Mouse (Mus musculus) neutrophil, adult 83 days (primary cell): ENCODE measurements around the gene Tdrd12. TPM values are rescaled to one million over a fixed set of nuclear protein-coding genes. Genes with fewer than 3 reads are reported as not detected.

ENCODE experiments used
- total RNA-seq, 2 experiments: library from RNA; stranded (reverse); gene quantifications; one replicate each; pipeline ENCODE4 v1.2.4; 2023

Gene Tdrd12
- not detected for total RNA-seq

DNA sequence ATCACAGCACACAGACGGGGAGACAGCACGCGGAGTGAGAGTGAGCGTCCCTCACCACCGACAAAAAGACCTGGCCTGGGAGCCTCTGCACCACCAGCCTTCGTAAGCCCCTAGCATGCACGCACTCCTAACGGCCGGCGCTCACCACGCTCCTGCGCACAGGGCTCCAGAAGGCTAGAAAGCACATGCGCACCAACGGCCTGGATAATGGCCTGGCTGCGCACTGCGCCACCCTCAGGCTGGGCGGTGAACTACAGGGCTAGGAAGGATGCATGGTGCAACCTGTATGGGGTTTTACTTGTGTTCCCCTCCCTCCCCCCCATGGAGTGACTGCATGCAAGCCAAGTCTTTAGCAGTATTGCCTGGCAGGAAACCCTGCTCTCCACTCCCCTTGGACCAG, at the start of gene Tdrd12:
Gene Tdrd12 (minus strand): TSS at position 184 of the 400 bp plus-strand sequence.

DNA sequence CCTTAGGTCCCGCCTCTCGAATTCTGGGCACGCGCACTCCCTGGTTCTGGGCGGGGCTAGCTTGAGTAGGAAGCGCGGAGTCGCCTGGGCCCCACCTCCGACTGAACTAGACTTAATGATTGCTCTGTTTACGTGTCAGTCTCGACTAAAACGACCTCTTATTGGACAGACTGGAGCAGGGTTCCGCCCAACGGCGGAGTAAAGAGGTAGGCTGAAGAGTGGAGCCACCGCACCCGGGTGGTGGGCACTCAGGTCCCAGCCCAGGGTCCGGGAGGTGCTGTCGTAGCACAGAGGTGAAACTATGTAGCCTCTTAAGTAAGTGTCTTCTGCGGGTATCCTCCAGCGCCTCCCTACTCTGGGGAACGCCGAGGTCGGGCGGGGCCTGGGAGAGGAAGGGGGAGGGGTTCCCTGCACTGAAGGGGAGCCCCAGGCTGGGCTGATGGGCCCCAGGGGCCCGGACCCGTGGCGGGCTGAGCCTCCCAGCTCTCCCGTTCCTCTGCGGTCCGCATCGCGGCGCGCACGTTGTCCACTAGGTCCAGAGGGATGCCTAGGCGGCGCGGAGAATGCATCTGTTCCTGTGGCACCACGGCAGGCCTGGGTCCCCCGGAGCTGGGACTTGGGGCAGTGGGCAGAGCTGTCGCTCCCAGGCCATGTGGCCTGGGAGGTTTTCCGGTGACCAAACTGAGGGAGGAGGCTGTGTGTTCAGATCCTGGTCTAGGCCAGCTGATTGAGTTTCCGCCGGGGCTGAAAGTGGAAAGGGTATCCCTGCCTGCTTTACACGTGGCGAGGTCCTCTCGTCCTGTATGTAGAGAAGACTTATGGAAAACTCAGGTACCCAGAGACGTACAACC, 48.7 kb upstream of the Tdrd12 start, which contains the start of gene Ankrd27:
Gene Ankrd27 (plus strand): TSS at position 190 of the 851 bp plus-strand sequence.

DNA sequence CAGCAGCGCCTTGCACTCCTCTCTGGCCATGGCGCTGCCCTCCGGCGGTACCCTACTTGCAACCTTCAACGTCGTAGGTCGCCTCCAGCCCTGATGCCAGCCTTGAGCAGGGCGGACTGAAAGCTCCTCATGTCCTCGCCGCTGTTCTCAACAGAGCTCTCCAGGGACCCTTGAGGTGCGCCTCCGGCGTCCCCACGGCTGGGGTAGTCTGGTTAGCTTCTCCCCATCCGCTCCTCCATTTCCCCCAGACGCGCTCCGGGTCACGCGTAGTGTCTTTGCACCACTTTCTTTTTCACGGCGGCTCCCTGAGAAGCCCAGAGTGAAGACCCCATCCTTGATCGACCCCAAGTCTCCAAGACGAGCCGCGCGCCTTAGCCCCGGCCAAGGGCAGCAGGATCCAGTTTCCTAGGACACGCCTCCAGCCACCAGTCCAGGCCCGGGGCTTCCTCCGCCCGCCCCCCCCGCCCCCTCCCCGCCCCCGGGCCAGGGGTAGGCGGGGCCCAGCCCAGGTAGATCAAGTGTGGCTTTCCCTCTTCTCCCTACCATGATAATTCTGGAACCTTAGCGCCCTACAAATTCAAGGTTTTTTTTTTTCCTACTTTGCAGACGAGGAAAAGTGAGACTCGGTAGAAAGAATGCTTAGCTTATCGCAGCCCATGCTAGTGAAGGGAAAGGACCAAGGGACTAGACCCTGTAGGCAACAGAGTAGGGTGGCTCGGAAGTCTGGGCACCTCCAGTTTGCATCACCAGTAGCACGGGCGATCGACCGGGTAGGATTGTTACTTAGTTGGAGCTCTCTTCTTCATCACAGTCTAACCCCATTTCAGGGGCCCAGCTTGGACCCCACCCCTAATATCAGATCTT, 47.9 kb upstream of the Tdrd12 start, which contains the start of gene Rgs9bp:
Gene Rgs9bp (minus strand): TSS at position 392 of the 864 bp plus-strand sequence.

DNA sequence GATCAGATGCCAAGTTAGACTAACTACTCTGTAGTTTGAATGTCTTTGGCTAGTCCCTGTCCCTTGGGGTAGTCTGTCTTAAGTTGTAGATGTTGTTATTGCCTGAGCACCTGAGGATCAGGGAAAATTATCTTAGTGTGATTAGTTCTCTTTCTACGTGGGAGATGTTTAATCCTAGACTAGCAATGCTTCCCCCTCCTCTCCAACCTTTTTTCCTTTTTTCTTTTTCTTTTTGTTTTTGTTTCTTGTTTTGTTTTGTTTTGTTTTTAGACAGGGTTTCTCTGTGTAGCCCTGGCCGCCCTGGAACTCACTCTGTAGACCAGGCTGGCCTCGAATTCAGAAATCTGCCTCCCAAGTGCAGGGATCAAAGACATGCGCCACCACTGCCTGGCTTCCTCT, 18.7 kb upstream of the Tdrd12 start, which contains the start of gene Nudt19:
Gene Nudt19 (minus strand): TSS at position 100 of the 399 bp plus-strand sequence.

DNA sequence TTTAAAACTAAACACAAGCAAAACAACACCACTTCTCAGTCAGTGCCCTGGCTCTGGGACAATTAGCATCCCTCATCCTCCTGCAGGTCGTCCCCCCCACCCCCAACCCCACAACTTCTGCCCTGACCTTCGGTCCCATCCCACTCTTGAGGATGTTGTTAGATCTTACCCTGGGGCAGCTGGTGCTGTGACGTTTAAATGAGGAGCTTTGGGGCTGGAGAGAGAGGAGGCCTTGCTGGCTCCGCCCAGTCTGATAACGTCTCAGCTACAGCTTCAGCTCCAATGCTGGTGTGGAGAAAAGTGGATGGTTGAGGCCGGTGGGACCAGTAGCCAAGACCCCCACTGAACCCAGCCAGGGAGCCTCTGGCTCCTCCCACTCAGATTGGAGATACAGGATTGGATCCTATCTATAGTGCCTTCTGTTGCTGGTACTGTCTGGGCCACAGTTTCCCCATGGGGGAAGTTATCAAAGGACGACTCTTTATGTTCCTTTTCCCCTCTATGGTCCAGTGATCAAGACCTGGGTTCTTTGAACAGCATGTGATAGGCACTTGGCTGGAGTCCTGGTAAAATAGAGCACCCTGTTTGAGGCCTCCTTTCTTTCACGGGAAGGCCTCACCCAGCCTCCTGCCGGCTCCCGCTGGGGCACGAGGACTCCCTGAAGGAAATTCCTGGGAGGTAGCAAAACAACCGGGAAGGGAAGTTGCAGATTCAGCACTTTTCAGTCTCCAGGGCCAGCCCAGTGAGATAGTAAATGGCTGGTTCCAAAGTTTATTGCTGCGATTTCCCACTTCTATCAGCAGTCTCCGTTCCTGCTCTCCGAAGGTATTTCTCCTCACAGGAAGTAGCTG, 89.3 kb downstream of the Tdrd12 start, which contains the start of gene Slc7a9:
Gene Slc7a9 (plus strand): TSS at position 801 of the 851 bp plus-strand sequence.

Other genes with a start within 250 kb of the Tdrd12 start
- 1 to 10 TPM; 7.6 to 9.3 TPM for gene Gpatch1, start 219.3 kb downstream of the Tdrd12 start, total RNA-seq
- gene Rhpn2, start 203.6 kb downstream of the Tdrd12 start, total RNA-seq, result under 1 TPM; 0.13 to 0.72 TPM
- 1 to 10 TPM; 6.8 to 8.1 TPM for gene Faap24, start 140.9 kb downstream of the Tdrd12 start, total RNA-seq
- gene Cep89, start 140.7 kb downstream of the Tdrd12 start, total RNA-seq, result 10 to 100 TPM; 10.8 to 12.0 TPM
- gene Slc7a9, start 88.9 kb downstream of the Tdrd12 start, total RNA-seq, result not detected
- gene Nudt19, start 18.6 kb upstream of the Tdrd12 start, total RNA-seq, result 10 to 100 TPM; 12.0 to 15.9 TPM
- gene Rgs9bp, start 47.8 kb upstream of the Tdrd12 start, total RNA-seq, result under 1 TPM; 0.29 to 0.42 TPM
- gene Ankrd27, start 48.5 kb upstream of the Tdrd12 start, total RNA-seq, result 10 to 100 TPM; 31.6 to 35.1 TPM
- gene Pdcd5, start 109.8 kb upstream of the Tdrd12 start, total RNA-seq, result 10 to 100 TPM; 26.8 to 30.2 TPM
- gene Dpy19l3, start 216.7 kb upstream of the Tdrd12 start, total RNA-seq, result 10 to 100 TPM; 20.8 to 21.4 TPM